Mouse (Mus musculus): Measurements from ENCODE around the gene Map1lc3b. TPM values are rescaled to one million over a fixed set of nuclear protein-coding genes. Genes with fewer than 3 reads are reported as not detected.

The Map1lc3b gene
- polyA plus RNA-seq, 1 experiment from 2014 or later = 420 TPM

Other genes with a start within 250 kb of the Map1lc3b start
- not detected in 2 replicates for gene 1700018B08Rik, start 46.0 kb upstream of the Map1lc3b start, polyA plus RNA-seq (2015; fragmentation: Nextera tagmentation; extraction: Ambion mirVana)
- gene Fbxo31, start 11.6 kb upstream of the Map1lc3b start, polyA plus RNA-seq (2015; fragmentation: Nextera tagmentation; extraction: Ambion mirVana) = 28.8 and 32.0 TPM in 2 replicates
- gene Zcchc14, start 62.5 kb downstream of the Map1lc3b start, polyA plus RNA-seq (2015; fragmentation: Nextera tagmentation; extraction: Ambion mirVana) = 22.2 and 23.6 TPM in 2 replicates
- 101 and 104 TPM in 2 replicates for gene Jph3, start 139.3 kb downstream of the Map1lc3b start, polyA plus RNA-seq (2015; fragmentation: Nextera tagmentation; extraction: Ambion mirVana)
- gene Klhdc4, start 239.2 kb downstream of the Map1lc3b start, polyA plus RNA-seq (2015; fragmentation: Nextera tagmentation; extraction: Ambion mirVana) = 40.0 and 40.5 TPM in 2 replicates